Mouse (Mus musculus) T-helper 17 cell (primary cell): ENCODE results near the gene Jkamp.

Experiments
- in situ Hi-C, 2 experiments: fragments of 300-600 bp; cut with MboI, MseI; formaldehyde crosslinking; loops; 1 replicate in 1 of 2; 2 replicates in 1 of 2; pipeline ENCODE4 v1.15.1; 2025; ENCODE audit warnings: high pct_unique_total_duplicates in 2 of 2

The Jkamp gene

GRCm38 (mm10) chr12:72084261-72085023 is 947 bp upstream of the Jkamp start:
- in situ Hi-C loops = loop anchor here (5.0 to 25.0 kb wide), 4 partner anchors 438 to 1908 kb away; partner anchors contain the start of genes Dhrs7 (in 1 of the 2) and Pcnx4 (in 1 of the 2)

DNA sequence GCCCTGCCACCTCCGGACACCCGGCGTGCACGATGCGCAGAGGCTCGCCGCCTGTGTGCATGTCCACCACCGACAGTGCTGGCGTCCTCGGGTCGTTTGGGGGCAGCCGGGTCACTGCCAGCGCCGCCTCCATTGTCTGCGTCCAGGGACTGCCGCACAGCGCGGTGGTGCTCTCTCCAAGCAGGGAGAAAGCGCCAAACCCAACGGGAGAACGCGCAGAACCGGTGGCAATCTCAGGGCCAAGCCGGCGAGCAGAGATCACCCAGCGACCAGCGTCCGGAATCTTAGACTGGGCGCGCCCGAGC is 413 bp upstream of the Jkamp start:
- in situ Hi-C loops = loop anchor here (5.0 to 25.0 kb wide), 4 partner anchors 437 to 1907 kb away; partner anchors contain the start of genes Dhrs7 (in 1 of the 2) and Pcnx4 (in 1 of the 2)

DNA sequence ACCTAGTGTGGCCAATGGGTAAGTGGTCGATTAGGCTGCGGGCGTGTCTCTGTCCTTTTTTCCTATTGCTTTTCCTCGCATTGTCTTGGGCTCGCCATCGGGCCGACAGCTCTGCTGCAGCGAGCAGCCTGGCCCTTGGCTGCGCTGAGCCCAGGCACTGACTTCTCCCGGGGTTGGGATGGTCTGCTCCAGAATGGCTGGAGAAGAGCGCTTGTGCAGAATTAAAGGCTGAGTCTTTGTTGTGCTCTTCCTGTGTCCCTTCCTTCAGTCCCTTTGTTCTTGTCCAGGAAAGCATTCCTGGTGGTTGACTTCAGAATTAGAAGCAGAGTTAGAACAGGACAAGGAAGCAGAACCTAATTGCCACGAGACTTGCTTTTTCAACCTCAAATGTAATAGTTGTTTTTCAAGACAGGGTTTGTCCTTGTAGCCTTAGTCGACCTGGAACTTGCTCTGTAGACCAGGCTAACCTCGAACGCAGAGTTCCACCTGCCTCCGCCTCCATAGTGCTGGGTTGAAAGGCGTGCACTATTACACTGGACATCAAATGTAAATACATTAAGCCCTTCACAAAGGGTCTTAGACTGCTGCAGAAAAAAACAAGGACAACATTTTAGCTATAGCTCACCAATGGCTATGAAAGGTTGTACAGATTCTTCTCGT is 907 bp downstream of the Jkamp start:
- in situ Hi-C loops = loop anchor here (5.0 to 25.0 kb wide), 4 partner anchors 436 to 1906 kb away; partner anchors contain the start of genes Dhrs7 (in 1 of the 2) and Pcnx4 (in 1 of the 2)

DNA sequence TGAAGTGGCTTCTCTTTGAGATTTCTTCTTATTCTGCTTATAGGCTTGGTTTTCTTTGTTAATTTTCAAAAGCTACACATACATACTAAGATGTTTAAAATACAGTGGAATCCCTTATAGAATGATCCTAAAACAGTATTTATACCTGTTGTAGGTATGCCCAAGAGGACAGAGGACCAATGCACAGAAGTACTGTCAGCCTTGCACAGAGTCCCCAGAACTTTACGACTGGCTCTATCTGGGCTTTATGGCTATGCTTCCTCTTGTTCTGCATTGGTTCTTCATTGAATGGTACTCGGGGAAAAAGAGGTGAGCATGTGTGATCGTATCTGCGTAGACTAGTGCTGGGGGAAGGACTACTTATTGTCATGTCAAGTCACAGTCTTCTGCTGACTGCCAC is 4.4 kb downstream of the Jkamp start:
- in situ Hi-C loops = loop anchor here (5.0 to 25.0 kb wide), 5 partner anchors 432 to 1902 kb away; partner anchors contain the start of genes Dhrs7 (in 1 of the 2), Pcnx4 (in 1 of the 2) and Ppm1a (in 1 of the 2)

DNA sequence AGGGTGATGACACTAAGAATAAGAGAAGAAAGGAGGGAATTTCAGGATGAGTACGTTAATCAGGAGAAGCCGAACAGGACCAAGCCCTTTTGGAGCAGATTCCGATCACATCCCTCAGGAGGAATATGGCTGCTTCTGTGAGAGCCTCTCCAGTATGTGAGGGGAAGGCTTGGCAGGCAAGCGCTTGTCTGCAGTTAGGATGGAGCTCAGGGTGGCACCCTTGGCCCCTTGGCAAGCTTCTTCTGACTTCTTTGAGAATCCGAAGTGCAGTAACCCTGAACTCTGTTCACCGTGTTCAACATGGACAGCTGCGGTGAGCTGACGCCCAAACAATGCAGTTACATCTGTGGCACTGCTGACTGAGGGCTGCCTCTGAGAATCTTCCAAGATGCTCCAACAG is 11.6 kb downstream of the Jkamp start:
- in situ Hi-C loops = loop anchor here in 1 of 2 experiments (10.0 to 25.0 kb wide), 2 partner anchors 565 to 658 kb away; partner anchors contain the start of genes Dhrs7 and Ppm1a

DNA sequence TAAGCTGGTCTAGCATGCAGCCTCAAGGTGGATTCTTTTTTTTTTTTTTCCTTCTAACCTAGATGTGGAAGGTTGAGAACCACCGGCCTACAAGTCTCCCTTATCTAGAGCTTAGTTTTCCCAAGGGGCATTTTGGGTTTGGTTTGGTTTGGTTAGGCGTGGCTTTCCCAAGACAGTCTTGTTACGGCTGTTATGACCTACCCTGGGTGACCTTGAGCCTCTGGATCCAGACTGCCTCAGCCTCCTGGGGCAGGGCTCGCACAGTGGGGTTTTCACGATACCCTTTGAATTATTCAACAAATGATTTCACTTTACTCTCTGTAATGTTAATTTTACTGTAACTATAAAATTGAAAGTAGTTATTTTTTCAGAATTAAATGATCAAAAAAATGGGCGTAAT is 17.4 kb downstream of the Jkamp start:
- in situ Hi-C loops = loop anchor here in 1 of 2 experiments (25.0 kb wide), 1 partner anchor 310 kb away; the partner anchor contains the start of gene Rtn1

GRCm38 (mm10) chr12:72104027-72104426 is 18.6 kb downstream of the Jkamp start:
- in situ Hi-C loops = loop anchor here in 1 of 2 experiments (25.0 kb wide), 1 partner anchor 308 kb away; the partner anchor contains the start of gene Rtn1

DNA sequence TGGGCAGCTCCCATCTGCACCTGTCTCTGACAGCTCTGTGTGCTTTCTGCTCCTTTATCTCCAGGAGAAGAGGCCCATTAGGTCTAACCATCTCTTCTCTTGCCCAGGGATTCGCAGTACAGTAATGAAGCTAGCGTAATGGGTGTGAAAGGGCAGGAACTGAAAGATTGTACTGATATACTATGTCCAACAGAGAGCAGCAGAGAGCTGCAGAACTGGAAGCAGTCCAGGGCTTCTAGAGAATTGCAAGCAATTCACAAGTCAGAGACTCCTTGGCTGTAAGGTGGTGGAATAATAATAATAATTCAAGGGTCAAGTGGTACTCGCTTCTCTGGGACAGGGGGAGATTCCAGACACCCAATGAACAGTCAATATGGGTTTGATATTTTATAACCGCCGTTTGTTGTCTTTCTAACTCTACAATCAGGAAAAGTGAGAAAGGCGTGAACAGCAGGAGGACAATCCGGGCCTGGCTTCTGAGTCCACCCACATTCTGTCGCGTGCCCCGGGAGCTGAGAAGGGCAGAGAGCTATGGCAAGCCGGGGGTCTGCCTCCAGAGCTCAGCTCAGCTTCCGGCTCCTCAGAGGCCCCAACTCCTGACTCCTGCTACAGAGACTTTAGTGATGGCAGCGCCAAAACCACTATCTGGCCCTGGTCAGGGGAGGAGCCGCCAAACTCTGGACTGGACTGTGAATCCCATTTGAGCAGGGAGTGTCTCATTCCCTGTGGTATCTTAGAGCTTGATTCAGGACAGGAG is 19.3 kb downstream of the Jkamp start:
- in situ Hi-C loops = loop anchor here (5.0 to 25.0 kb wide), 2 partner anchors 308 to 323 kb away; partner anchors contain the start of gene Rtn1 (in 1 of the 2)

DNA sequence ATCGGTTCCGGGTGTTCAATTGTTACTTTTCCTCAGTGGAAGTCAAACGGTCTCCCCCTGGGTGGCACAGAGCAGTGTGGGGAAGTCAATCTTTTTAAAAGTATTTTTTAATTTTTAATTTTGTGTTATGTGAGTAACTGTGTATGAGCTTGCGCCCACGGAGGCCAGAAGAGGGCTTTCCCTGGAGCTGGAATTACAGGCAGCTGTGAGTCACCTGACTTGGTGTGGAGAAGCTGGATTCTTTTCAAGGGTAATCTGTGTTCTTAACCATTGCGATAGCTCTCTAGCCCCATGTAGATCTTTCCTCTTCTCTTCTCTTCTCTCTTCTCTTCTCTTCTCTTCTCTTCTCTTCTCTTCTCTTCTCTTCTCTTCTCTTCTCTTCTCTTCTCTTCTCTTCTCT is 29.7 kb downstream of the Jkamp start:
- in situ Hi-C loops = loop anchor here in 1 of 2 experiments (25.0 kb wide), 1 partner anchor 297 kb away; the partner anchor contains the start of gene Rtn1

- in situ Hi-C loops = loop anchor here in 1 of 2 experiments (25.0 kb wide), 1 partner anchor 296 kb away; the partner anchor contains the start of gene Rtn1
These were observed 30.4 kb downstream of the Jkamp start for GRCm38 (mm10) chr12:72115686-72116345.

DNA sequence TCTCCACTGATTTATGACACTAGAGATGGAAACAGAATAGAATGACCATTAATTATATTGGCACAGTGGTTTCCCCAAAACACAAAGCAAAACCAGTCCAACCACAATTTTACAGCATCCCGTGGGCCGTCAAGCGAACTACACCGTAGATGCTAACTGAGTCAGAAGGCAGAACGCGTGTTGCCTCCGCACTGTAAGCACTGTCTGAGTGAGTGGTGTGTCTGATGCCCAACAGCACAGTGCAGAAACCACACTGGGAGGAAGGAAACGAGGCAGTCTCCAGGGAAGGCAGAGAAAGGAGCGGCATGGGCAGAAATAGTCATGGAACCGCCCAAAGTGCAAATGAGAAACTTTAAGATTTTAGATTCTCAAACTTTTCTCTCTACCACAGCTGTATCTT is 43.8 kb downstream of the Jkamp start:
- in situ Hi-C loops = no loop called here

- in situ Hi-C loops = loop anchor here in 1 of 2 experiments (25.0 kb wide), 1 partner anchor 2012 kb away; no protein-coding TSS in a partner anchor
These were observed 65.4 kb downstream of the Jkamp start for GRCm38 (mm10) chr12:72150786-72151185.
